Mouse (Mus musculus): Measurements from ENCODE around the gene Alkbh6. TPM values are rescaled to one million over a fixed set of nuclear protein-coding genes. Genes with fewer than 3 reads are reported as not detected.

The Alkbh6 gene
- total RNA-seq, 2 experiments from 2014 or later = 23.1 to 24.6 TPM

DNA sequence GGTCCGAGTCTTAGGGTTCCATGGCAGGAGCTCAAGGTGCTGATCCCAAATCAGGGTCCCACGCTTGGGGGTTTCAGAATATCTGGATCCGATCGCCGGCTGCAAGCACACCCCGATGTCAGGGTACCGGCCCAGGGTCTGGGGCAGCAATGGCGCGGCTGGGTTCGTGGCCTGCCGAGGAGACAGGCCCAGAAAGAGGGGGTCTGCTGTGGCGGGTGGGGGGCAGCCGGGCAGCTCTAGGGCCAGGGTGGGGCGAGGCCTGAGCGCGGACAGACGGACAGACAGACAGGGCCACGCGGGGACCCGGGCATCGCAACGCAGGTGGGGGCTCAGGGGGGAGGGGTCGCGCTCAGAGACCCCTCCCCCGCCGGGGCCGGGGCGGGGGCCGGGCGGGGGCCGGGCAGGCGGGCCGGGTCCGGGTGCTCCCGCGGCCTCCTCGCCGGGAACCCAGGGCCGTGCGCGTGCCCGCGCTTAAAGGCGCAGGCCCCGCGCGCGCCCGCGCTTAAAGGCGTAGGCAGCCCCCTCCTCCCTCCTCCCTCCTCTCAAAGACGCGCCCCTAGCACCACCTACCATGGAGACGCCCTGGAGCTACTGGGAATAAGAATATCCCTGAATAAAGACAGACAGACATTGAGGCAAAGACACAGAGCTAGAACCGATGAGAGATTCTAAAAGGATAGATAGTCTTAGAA, 54.3 kb downstream of the Alkbh6 start, which contains the start of gene Lrfn3:
Lrfn3 (minus strand) TSS at position 121 of the 692 bp plus-strand sequence.
- intact Hi-C loops (cut with DNase I) = no loop called here
- DNase-seq (ENCODE audit: low spot score) = no peak

DNA sequence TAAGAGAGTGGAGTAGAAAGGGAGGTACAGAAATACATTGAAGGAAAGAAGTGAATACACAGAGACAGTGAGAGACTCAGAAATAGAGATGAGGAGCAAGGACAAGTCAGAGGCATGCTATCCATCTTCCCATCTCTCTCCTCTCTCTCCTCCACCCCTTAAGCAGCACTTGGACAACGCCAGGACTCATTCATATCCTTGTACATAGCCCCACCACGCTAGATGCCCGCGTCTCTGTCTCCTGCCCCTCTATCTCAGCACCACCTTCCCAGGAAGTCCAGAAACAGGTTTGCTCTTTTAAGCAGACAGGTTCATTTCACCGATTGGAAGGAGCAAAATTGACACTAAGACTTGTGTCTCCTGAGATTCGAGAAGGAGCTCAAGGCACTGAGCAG, 54.8 kb downstream of the Alkbh6 start:
- no peak for DNase-seq (ENCODE audit: low spot score)
- intact Hi-C loops (cut with DNase I) = no loop called here

Other genes with a start within 250 kb of the Alkbh6 start
- 1 to 10 TPM; 1.9 to 2.0 TPM for gene Zfp82, start 235.8 kb upstream of the Alkbh6 start, total RNA-seq (2021)
- not detected for gene Gm26920, start 218.3 kb upstream of the Alkbh6 start, total RNA-seq (2021)
- 1 to 10 TPM; 2.2 TPM for gene Zfp566, start 218.2 kb upstream of the Alkbh6 start, total RNA-seq (2021)
- gene Zfp260, start 213.9 kb upstream of the Alkbh6 start, total RNA-seq (2021) = 10 to 100 TPM; 30.7 to 37.3 TPM
- gene Zfp382, start 186.8 kb upstream of the Alkbh6 start, total RNA-seq (2021) = 1 to 10 TPM; 2.7 to 2.9 TPM
- 10 to 100 TPM; 27.7 to 31.0 TPM for gene Zfp146, start 139.0 kb upstream of the Alkbh6 start, total RNA-seq (2021)
- gene Cox7a1, start 124.6 kb upstream of the Alkbh6 start, total RNA-seq (2021) = 1,000 to 10,000 TPM; 2,700 to 2,749 TPM
- gene Capns1, start 109.9 kb upstream of the Alkbh6 start, total RNA-seq (2021) = 100 to 1,000 TPM; 270 to 283 TPM
- 10 to 100 TPM; 54.6 to 56.6 TPM for gene Polr2i, start 76.8 kb upstream of the Alkbh6 start, total RNA-seq (2021)
- gene Tbcb, start 76.4 kb upstream of the Alkbh6 start, total RNA-seq (2021) = 10 to 100 TPM; 54.1 to 56.7 TPM
- not detected for gene Ovol3, start 73.0 kb upstream of the Alkbh6 start, total RNA-seq (2021)
- not detected for gene Thap8, start 28.6 kb upstream of the Alkbh6 start, total RNA-seq (2021)
- gene Wdr62, start 28.3 kb upstream of the Alkbh6 start, total RNA-seq (2021) = 1 to 10 TPM; 1.1 to 1.8 TPM
- 1 to 10 TPM; 7.0 to 7.7 TPM for gene Clip3, start 17.0 kb upstream of the Alkbh6 start, total RNA-seq (2021)
- gene Syne4, start 6.1 kb downstream of the Alkbh6 start, total RNA-seq (2021) = 1 to 10 TPM in 1 of 2 experiments, under 1 TPM in 1; 0.65 to 1.3 TPM
- under 1 TPM; 0.45 to 0.99 TPM for gene E130208F15Rik, start 13.0 kb downstream of the Alkbh6 start, total RNA-seq (2021)
- 10 to 100 TPM; 12.1 to 12.3 TPM for gene Sdhaf1, start 15.2 kb downstream of the Alkbh6 start, total RNA-seq (2021)
- gene Lrfn3, start 54.1 kb downstream of the Alkbh6 start, total RNA-seq (2021) = 1 to 10 TPM in 1 of 2 experiments, under 1 TPM in 1; 0.95 to 1.3 TPM
- gene Tyrobp, start 105.0 kb downstream of the Alkbh6 start, total RNA-seq (2021) = 10 to 100 TPM; 17.7 to 18.4 TPM
- gene Hcst, start 111.1 kb downstream of the Alkbh6 start, total RNA-seq (2021) = not detected
- under 1 TPM; 0.20 to 0.47 TPM for gene Nfkbid, start 113.0 kb downstream of the Alkbh6 start, total RNA-seq (2021)
- gene Aplp1, start 136.8 kb downstream of the Alkbh6 start, total RNA-seq (2021) = 1 to 10 TPM; 3.5 TPM
- not detected for gene Kirrel2, start 149.0 kb downstream of the Alkbh6 start, total RNA-seq (2021)
- not detected for gene Nphs1, start 149.6 kb downstream of the Alkbh6 start, total RNA-seq (2021)
- gene Prodh2, start 184.9 kb downstream of the Alkbh6 start, total RNA-seq (2021) = not detected
- 1 to 10 TPM in 1 of 2 experiments, under 1 TPM in 1; 0.81 to 1.1 TPM for gene Arhgap33, start 226.3 kb downstream of the Alkbh6 start, total RNA-seq (2021)
- 100 to 1,000 TPM; 720 to 731 TPM for gene Hspb6, start 243.5 kb downstream of the Alkbh6 start, total RNA-seq (2021)
- gene Proser3, start 243.6 kb downstream of the Alkbh6 start, total RNA-seq (2021) = 1 to 10 TPM; 4.5 to 4.7 TPM

Data from heart, postnatal 25 days (tissue).